Mouse (Mus musculus) megakaryocyte, adult 5-6 weeks (primary cell): ENCODE measurements around the gene Pwwp2b. TPM values are rescaled to one million over a fixed set of nuclear protein-coding genes. Genes with fewer than 3 reads are reported as not detected.

Experiments
- ATAC-seq: 2 replicates; pipeline ENCODE4 v1.8.0; 2016; ENCODE audit warnings: mild to moderate bottlenecking, inconsistent platforms; ENCODE audit not compliant: poor library complexity, severe bottlenecking
- total RNA-seq, 2 experiments: library from RNA; stranded (forward) in 1 of 2; stranded (reverse) in 1 of 2; fragments of 153-499, 151-499 nt in 1 of 2; fragments of 221-1000, 200-1000 nt in 1 of 2; gene quantifications; 2 replicates each; pipeline versions ENCODE4 v1.2.3 to v1.2.4; 2015 to 2017

Pwwp2b gene
- total RNA-seq, 2 experiments from 2014 or later: 2.6 to 3.3 TPM

GRCm38 (mm10) chr7:139257752-139258542 is 9.7 kb downstream of the Pwwp2b start:
- ATAC-seq: no peak

DNA sequence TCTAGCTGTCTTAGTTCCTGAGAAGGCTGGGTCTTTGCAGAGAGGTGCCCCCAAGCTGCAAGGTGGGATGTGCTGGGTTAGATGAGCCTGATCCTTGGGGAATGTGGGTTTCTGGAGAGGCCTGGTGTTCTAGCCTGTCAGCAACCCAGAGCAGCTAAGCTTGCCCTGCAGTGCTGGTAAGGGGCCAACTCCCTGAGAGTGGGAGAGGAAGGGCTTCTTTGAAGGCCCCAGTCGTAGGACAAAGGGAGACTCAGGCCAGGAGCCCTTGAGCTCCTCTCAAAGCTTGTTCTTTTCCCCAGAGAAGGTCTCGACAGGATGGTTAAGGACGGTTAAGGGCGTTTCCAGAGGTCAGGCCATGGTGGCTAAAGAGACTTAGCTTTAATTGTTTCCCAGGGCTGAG is 16.1 kb downstream of the Pwwp2b start:
- no peak for ATAC-seq

DNA sequence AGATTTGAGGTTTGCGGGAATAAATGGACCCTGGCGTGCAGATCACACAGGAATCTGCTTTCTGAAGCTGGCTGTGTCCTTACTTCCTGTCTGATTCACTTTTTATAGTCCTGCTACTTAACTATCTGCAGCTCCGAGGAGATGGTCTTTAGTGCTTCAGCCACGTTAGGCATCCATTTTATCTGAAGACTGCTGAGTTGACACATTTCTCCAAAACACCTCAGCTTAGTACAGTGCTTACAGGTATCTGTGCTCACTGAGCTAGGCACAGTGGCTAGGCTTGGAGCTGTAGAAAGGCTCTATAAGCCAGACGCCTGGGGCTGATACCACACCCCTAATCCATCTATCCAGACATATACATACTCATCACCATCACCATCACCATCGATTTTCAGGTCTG is 17.4 kb downstream of the Pwwp2b start:
- ATAC-seq: no peak

- no peak for ATAC-seq
These were observed 18.1 kb downstream of the Pwwp2b start for GRCm38 (mm10) chr7:139266431-139266830.

DNA sequence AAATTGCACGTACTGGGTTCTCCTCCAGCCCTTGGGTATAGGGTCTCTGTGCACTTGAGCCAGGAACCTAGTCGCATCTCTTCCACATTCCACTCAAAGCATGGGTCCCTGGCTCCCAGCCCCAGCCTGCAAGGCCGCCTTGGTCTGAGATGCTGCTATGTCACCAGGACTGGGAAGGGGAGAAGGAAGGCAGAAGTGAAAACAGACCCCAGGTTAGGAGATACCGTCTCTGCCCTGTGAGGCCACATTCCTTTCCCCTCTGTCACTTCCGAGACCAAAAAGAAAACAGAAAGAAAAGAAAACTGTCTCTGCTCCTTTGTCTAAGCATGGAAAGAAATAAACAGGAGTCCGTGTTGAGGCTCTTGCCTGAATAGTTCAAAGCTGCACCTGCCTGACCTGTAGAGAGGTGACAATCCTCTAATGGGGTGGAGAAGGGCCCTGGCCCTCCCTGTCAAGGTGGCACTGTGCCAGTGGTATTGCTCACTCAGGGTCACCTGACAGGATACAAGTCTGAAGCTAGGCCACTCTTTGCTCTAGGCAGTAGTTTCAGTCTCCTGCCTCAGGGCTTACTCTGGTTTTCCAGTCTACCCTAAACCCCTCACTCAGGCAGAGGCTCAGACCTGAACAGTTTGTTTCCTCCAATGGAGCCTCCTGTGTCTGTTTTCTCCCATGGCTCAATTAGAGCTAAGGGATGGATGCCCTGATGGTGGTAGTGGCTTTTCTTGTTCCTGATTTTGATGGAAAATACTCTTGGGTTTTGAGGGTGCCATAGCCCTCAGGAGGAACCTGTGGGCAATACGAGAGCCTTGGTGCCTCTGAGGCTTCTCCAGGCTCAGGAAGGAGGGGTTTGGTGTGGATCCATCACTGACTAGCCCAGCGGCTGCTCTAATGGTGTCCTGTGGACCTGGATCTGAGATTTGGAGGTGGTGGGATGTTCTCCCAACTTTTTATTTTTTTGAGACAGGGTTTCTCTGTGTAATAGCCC is 18.9 kb downstream of the Pwwp2b start:
- ATAC-seq: peak; percentile 43

- no peak for ATAC-seq
These were observed 22.5 kb downstream of the Pwwp2b start for GRCm38 (mm10) chr7:139270738-139271137.

- no peak for ATAC-seq
These were observed 23.6 kb downstream of the Pwwp2b start for GRCm38 (mm10) chr7:139271871-139272270.

GRCm38 (mm10) chr7:139272639-139273396 is 24.5 kb downstream of the Pwwp2b start:
- ATAC-seq: 0 out of 2 replicates have a peak, but pooled peaks have one; percentile 6

- peak; percentile 76 for ATAC-seq
These were observed 25.1 kb downstream of the Pwwp2b start for GRCm38 (mm10) chr7:139273397-139273719.

DNA sequence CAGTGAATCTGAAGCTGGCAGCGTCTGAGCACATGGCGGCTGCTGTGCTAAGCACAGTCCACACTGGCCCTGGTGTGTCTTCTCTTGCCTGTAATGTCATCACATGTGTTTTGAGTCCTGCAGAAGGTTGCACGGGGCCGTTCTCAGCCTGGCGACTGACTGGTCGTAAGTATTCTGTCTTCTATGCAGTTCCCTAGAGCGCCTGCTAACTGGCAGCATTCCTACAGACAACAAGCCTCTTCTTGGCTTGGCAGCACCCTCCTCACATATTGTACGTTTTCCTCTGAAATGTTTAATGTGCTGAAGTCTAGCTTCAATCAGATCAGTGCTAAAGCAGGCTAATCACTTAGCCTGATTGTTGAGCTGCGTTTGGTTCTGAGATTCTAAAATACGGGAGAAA is 27.3 kb downstream of the Pwwp2b start:
- ATAC-seq: no peak

DNA sequence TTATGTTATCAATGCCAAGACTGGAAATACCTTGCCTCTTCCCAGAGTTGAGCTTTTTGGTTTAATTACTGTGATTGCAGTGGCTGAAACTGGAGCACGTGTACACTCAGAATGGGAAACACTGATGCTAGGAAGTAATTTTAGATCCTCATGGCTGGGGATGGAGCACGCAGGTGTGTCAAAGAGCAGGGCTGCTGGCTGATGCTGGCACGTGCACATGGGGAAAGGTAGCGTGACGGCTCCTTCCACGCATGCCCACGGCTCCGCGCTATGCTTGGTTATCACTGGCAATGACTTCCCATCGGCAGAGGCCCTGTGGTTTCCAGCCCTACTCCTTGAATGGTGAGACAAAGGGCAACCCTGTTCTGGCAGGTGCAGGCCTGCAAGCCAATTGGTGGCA is 27.9 kb downstream of the Pwwp2b start:
- ATAC-seq: no peak

DNA sequence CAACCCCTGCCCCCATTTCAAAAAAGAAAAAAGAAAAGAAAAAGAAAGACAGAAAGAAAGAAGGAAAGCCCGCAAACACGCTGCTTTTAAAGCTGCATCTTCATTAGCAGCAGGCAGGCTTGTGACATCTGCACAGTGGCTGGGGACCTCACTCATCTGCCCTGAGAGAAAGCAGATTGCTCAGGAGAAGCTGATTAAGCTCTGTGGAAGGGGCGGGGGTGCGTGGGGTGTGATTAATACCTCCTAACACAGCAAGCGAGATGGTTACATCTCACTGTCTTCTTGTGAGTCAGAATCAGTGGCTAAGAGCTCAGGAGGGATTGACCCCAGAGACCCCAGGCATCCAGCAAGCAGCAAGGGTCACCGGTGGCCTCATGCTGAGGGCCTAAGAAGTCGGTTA is 29.3 kb downstream of the Pwwp2b start:
- ATAC-seq: no peak

GRCm38 (mm10) chr7:139279571-139279970 is 31.3 kb downstream of the Pwwp2b start:
- no peak for ATAC-seq

DNA sequence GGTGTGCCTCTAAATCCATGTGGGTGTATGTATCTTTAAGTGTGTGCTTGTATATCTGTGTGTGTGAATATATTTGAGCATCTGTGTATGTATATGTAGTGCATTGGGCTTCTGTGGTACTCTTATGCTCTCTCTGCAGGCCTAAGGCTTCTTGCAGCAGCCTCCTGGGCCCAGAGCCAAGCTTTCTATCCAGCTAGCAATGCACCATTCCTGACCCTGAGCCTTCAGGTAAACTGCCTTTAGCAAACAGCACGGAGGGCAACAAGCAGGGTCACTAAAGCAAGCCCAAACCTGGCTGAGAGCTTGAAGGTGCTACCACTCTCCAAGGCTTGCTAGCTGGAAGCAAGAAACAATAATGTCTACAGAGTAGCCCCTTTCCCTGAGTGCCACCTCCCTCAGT is 31.8 kb downstream of the Pwwp2b start:
- ATAC-seq: no peak

DNA sequence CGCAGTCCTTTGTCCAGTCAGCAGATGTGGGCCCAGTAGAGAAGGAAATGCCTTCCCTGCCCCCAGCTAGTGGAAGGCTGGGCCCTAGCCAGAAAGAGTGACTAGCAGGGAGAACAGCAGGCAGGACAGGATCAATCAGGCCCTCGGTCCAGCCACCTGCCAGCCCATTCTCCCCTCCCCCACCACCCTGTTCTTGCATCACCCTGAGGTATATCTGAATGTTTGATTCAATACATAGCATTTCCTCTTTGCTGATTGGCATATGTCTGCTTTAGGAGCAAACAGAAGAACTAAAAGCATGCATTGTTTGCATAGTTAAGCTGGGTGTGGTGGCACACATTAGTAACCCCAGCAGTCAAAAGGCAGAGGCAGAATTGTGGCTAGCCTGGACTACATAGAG is 32.9 kb downstream of the Pwwp2b start:
- ATAC-seq: peak; percentile 40

DNA sequence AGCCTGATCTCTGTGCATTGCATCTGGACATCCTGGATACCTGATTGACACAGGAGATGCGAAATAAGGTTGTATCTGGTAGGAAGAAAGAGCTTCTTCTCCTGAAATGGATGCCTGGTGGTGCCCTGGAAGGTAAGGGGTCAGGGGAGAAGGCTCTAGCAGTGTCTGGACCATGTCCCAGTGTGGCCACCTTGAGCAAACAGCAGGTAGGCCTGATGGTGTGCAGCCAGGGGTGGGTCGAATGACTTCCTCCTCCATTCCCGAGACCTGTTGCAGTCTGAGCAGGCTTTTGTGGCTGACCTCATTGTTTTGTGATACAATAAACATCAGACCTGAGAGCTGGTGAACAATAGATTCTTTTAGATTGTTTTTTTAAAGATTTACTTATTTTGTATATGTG is 33.8 kb downstream of the Pwwp2b start:
- ATAC-seq: no peak

- no peak for ATAC-seq
These were observed 37.1 kb downstream of the Pwwp2b start for GRCm38 (mm10) chr7:139285295-139285943.

DNA sequence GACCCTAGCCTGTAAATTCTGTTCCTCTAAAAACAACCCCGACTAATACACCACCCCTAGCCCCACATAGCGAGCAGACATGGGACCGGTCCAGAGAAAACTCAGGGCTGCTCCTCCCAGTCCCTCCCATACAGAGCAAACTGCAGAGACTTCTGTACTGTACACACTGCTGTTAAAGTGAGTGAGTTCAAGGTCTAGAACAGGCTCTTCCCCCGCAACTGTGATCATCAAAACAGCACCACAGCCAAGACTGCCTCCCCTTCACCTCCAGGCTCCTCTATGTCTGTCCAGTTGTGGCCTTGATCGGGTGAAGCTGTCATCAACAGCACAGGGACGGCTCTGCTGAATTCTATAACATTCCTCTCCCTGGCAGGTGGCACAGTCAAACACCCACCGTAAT is 40.3 kb downstream of the Pwwp2b start:
- ATAC-seq: no peak

- no peak for ATAC-seq
These were observed 45.1 kb downstream of the Pwwp2b start for GRCm38 (mm10) chr7:139293350-139293749.

DNA sequence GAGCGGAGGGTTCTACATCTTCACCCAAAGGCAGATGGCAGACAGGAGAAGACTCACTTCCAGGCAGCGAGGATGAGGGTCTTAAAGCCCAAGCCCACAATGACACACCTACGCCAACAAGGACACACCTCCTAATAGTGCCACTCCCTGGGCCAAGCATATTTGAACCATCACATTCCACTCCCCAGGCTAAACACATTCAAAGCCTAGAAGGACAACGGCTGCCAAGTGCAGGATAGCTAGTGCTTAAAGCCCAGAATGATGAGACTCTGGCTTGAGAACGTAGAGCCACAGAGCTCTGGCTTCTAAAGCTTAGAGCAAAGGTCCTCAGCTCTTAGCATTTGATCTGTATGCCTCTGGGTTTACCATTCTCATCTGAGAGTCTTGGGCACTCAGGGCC is 45.8 kb downstream of the Pwwp2b start:
- ATAC-seq: no peak

GRCm38 (mm10) chr7:139295653-139296052 is 47.4 kb downstream of the Pwwp2b start:
- peak; percentile 86 for ATAC-seq
